In the genomic region with DNA sequence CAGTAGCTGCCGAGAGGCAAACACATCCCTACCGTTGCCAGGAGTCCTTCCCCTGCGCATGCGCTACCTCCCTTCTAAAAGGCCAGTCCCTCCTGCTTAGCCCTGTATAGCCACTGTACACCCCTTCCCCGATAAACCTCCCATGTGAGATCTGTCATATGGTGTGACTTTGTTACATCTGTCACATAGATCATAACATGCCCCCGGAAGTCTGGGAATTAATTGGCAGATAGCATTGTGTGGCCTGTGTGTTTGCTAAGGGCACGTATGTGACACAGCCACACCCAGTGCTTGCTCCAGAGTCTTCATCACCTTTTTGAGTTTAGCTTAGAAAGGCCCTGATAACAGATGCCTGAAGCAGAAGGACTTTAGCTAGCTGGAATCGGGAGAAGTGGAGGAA, we compare ENCODE assay signal across 26 mouse cellular contexts. TPM values are rescaled to one million over a fixed set of nuclear protein-coding genes. Genes with fewer than 3 reads are reported as not detected.
DNase-seq lines count a peak whose midpoint lies in the region; ATAC-seq and TF ChIP-seq lines count a peak whose summit lies in the region.
"Had no signal": no experiment of that assay in that cellular context is flagged by ENCODE, and none has a peak within 500 bp of the region (broad histone marks: within the 10 kb centered on the region; RNA-seq: fewer than 3 reads in every experiment).

No protein-coding gene starts in this region.

- WGBS in intestine, embryonic 15.5 days = 78% methylated on average over 8 of the region's 8 CpGs
- WGBS in intestine, embryonic 16.5 days = 79% methylated on average over 8 of the region's 8 CpGs
- 71% methylated on average over 8 of the region's 8 CpGs for WGBS in stomach, embryonic 14.5 days
- 58% methylated on average over 8 of the region's 8 CpGs for WGBS in stomach, postnatal 0 days
- WGBS in forebrain, embryonic 10.5 days = 91% methylated on average over 8 of the region's 8 CpGs

- DNase-seq in heart, adult 11 months = peak; percentile 81
- no peak for DNase-seq in heart, postnatal 14 days
- peak; percentile 58 for DNase-seq in stomach, postnatal 0 days (ENCODE audit: low spot score)
- no peak for DNase-seq in forebrain, embryonic 10.5 days (ENCODE audit: extremely low spot score, low spot score)
- no peak for DNase-seq in lung, postnatal 10 days
- DNase-seq: adrenal gland, adult 8-10 months; adrenal gland, postnatal 36 days; cerebellum, adult 11 months; cerebellum, adult 2 months; cerebellum, adult 9-11 months; cerebellum, postnatal 25 days; gastrocnemius, postnatal 10 days; gastrocnemius, postnatal 36 days had no signal

- TF ChIP-seq EP300 in stomach, postnatal 0 days (optimal IDR thresholded peaks at IDR 0.05) = no peak

- H3K27ac ChIP-seq in intestine, embryonic 15.5 days = no peak overlapping the region
- no peak overlapping the region for H3K27ac ChIP-seq in intestine, embryonic 16.5 days (ENCODE audit: low read length)
- H3K27ac ChIP-seq in stomach, embryonic 14.5 days (ENCODE audit: low read length) = no peak overlapping the region
- peak overlapping the region; percentile 53; the same call in 1 of the 2 replicates for H3K27ac ChIP-seq in stomach, postnatal 0 days (replicated peaks)
- no peak overlapping the region for H3K27ac ChIP-seq in forebrain, embryonic 10.5 days
- H3K27ac ChIP-seq: embryonic facial prominence, embryonic 12.5 days; embryonic facial prominence, embryonic 15.5 days; forebrain, embryonic 12.5 days; forebrain, embryonic 15.5 days; heart, embryonic 15.5 days; hindbrain, embryonic 12.5 days; hindbrain, postnatal 0 days had no signal

- intact Hi-C loops in heart, postnatal 14 days (cut with DNase I) = no loop called here

- H3K4me1 ChIP-seq in intestine, embryonic 15.5 days (replicated peaks) = no peaks in the 10 kb centered on the region
- H3K4me1 ChIP-seq in intestine, embryonic 16.5 days (ENCODE audit: control insufficient read depth, insufficient read depth, low read length) = no peaks in the 10 kb centered on the region
- no peaks in the 10 kb centered on the region for H3K4me1 ChIP-seq in stomach, embryonic 14.5 days (ENCODE audit: control insufficient read depth, insufficient read depth, low read length)
- no peaks in the 10 kb centered on the region for H3K4me1 ChIP-seq in stomach, postnatal 0 days (replicated peaks; ENCODE audit: control insufficient read depth, insufficient read depth)
- H3K4me1 ChIP-seq in forebrain, embryonic 10.5 days = no peaks in the 10 kb centered on the region
- H3K4me1 ChIP-seq: embryonic facial prominence, embryonic 12.5 days; embryonic facial prominence, embryonic 15.5 days; forebrain, embryonic 12.5 days; forebrain, embryonic 15.5 days; hindbrain, embryonic 12.5 days had no signal

- TF ChIP-seq CTCF in stomach, postnatal 0 days (IDR thresholded peaks at IDR 0.05; ENCODE audit: low read depth) = no peak

- H3K9me3 ChIP-seq in intestine, embryonic 15.5 days = no peaks in the 10 kb centered on the region
- H3K9me3 ChIP-seq in intestine, embryonic 16.5 days (ENCODE audit: control insufficient read depth, low read length) = no peaks in the 10 kb centered on the region
- no peaks in the 10 kb centered on the region for H3K9me3 ChIP-seq in stomach, embryonic 14.5 days (ENCODE audit: control insufficient read depth, low read depth, low read length)
- no peaks in the 10 kb centered on the region for H3K9me3 ChIP-seq in stomach, postnatal 0 days (ENCODE audit: control insufficient read depth, low read length)
- H3K9me3 ChIP-seq in forebrain, embryonic 10.5 days = no peaks in the 10 kb centered on the region
- H3K9me3 ChIP-seq: embryonic facial prominence, embryonic 12.5 days; embryonic facial prominence, embryonic 15.5 days; forebrain, embryonic 12.5 days; forebrain, embryonic 15.5 days; heart, embryonic 15.5 days; hindbrain, embryonic 12.5 days had no signal

- no peaks in the 10 kb centered on the region for H3K27me3 ChIP-seq in intestine, embryonic 15.5 days (replicated peaks)
- no peaks in the 10 kb centered on the region for H3K27me3 ChIP-seq in intestine, embryonic 16.5 days (replicated peaks; ENCODE audit: control insufficient read depth, insufficient read depth, low read length)
- H3K27me3 ChIP-seq in stomach, embryonic 14.5 days (ENCODE audit: control insufficient read depth, insufficient read depth, low read length) = no peaks in the 10 kb centered on the region
- no peaks in the 10 kb centered on the region for H3K27me3 ChIP-seq in stomach, postnatal 0 days (ENCODE audit: control insufficient read depth, insufficient read depth, low read length)
- H3K27me3 ChIP-seq in forebrain, embryonic 10.5 days (ENCODE audit: poor library complexity, severe bottlenecking) = no peaks in the 10 kb centered on the region
- H3K27me3 ChIP-seq: embryonic facial prominence, embryonic 12.5 days; embryonic facial prominence, embryonic 15.5 days; forebrain, embryonic 12.5 days; forebrain, embryonic 15.5 days; heart, embryonic 15.5 days; hindbrain, embryonic 12.5 days had no signal

- ATAC-seq in intestine, embryonic 15.5 days = peak; percentile 61
- ATAC-seq in intestine, embryonic 16.5 days = no peak; the same call in 1 of the 2 replicates
- peak; percentile 79 for ATAC-seq in stomach, embryonic 14.5 days (ENCODE audit: insufficient number of reproducible peaks, insufficient read depth, low FRiP score, low read depth)
- peak; percentile 88 for ATAC-seq in stomach, postnatal 0 days (ENCODE audit: low FRiP score, low TSS enrichment)
- ATAC-seq: activated CD4-positive, CD25-positive, alpha-beta regulatory T cell, adult 4 months; forebrain, embryonic 15.5 days; hindbrain, postnatal 0 days; inflammation-experienced regulatory T-cells, adult 6 months had no signal

- no peak overlapping the region for H3K4me3 ChIP-seq in intestine, embryonic 15.5 days (replicated peaks)
- no peak overlapping the region for H3K4me3 ChIP-seq in intestine, embryonic 16.5 days (ENCODE audit: low read length)
- no peak overlapping the region for H3K4me3 ChIP-seq in stomach, embryonic 14.5 days (ENCODE audit: low read depth, low read length)
- no peak overlapping the region for H3K4me3 ChIP-seq in stomach, postnatal 0 days (ENCODE audit: low read depth, low read length)
- no peak overlapping the region for H3K4me3 ChIP-seq in forebrain, embryonic 10.5 days
- H3K4me3 ChIP-seq: embryonic facial prominence, embryonic 12.5 days; embryonic facial prominence, embryonic 15.5 days; forebrain, embryonic 12.5 days; forebrain, embryonic 15.5 days; heart, embryonic 15.5 days; hindbrain, embryonic 12.5 days had no signal

- peaks cover 8% of the 10 kb centered on the region; the same call in 1 of the 2 replicates for H3K36me3 ChIP-seq in intestine, embryonic 15.5 days
- H3K36me3 ChIP-seq in intestine, embryonic 16.5 days (ENCODE audit: control insufficient read depth, insufficient read depth, low read length) = peaks cover 2% of the 10 kb centered on the region; the same call in 1 of the 2 replicates
- no peaks in the 10 kb centered on the region for H3K36me3 ChIP-seq in stomach, embryonic 14.5 days (ENCODE audit: control insufficient read depth, insufficient read depth, low read length)
- H3K36me3 ChIP-seq in stomach, postnatal 0 days (ENCODE audit: control insufficient read depth, insufficient read depth, low read length) = 0 out of 2 replicates have a peak, but pooled peaks cover 4% of the 10 kb centered on the region
- H3K36me3 ChIP-seq in forebrain, embryonic 10.5 days (replicated peaks) = peaks cover 37% of the 10 kb centered on the region
- H3K36me3 ChIP-seq: heart, embryonic 15.5 days had no signal

- no peak overlapping the region for H3K4me2 ChIP-seq in intestine, embryonic 15.5 days (replicated peaks)
- H3K4me2 ChIP-seq in intestine, embryonic 16.5 days (ENCODE audit: low read depth, low read length) = no peak overlapping the region
- H3K4me2 ChIP-seq in stomach, embryonic 14.5 days (replicated peaks; ENCODE audit: low read depth, low read length) = no peak overlapping the region
- no peak overlapping the region for H3K4me2 ChIP-seq in stomach, postnatal 0 days (replicated peaks; ENCODE audit: low read depth)
- H3K4me2 ChIP-seq: embryonic facial prominence, embryonic 12.5 days; embryonic facial prominence, embryonic 15.5 days; forebrain, embryonic 12.5 days; forebrain, embryonic 15.5 days; heart, embryonic 11.5 days; heart, embryonic 15.5 days; hindbrain, embryonic 12.5 days had no signal

- no peak overlapping the region for H3K9ac ChIP-seq in intestine, embryonic 15.5 days
- H3K9ac ChIP-seq in intestine, embryonic 16.5 days (ENCODE audit: low read depth, low read length) = no peak overlapping the region
- no peak overlapping the region for H3K9ac ChIP-seq in stomach, embryonic 14.5 days (replicated peaks; ENCODE audit: low read depth, low read length)
- no peak overlapping the region for H3K9ac ChIP-seq in stomach, postnatal 0 days (ENCODE audit: low read length)
- H3K9ac ChIP-seq: embryonic facial prominence, embryonic 12.5 days; embryonic facial prominence, embryonic 15.5 days; forebrain, embryonic 12.5 days; forebrain, embryonic 15.5 days; heart, embryonic 15.5 days; hindbrain, embryonic 12.5 days had no signal

RNA-seq across cellular contexts. Expression of a gene that starts 28.9 kb away (rescaled TPM):
- total RNA-seq in heart, postnatal 14 days (2021) = under 1 TPM; 0.36 to 0.59 TPM
- 7.1 and 7.3 TPM in 2 replicates for polyA plus RNA-seq in intestine, embryonic 15.5 days (2015; fragmentation: Nextera tagmentation; extraction: Ambion mirVana)
- polyA plus RNA-seq in intestine, embryonic 16.5 days (2015; fragmentation: Nextera tagmentation; extraction: Ambion mirVana) = 8.6 and 9.5 TPM in 2 replicates
- 1.5 and 1.6 TPM in 2 replicates for polyA plus RNA-seq in stomach, embryonic 14.5 days (2014; fragmentation: Nextera tagmentation; extraction: Ambion mirVana)
- 5.4 and 5.5 TPM in 2 replicates for polyA plus RNA-seq in stomach, postnatal 0 days (2015; fragmentation: Nextera tagmentation; extraction: Ambion mirVana)
- 0.12 and 0.26 TPM in 2 replicates for polyA plus RNA-seq in forebrain, embryonic 10.5 days (2016; fragmentation: Nextera tagmentation; extraction: Ambion mirVana)

RNA-seq across cellular contexts. Expression of a gene that starts 34.7 kb away (rescaled TPM):
- total RNA-seq in heart, postnatal 14 days (2021) = 10 to 100 TPM; 11.2 to 11.7 TPM
- polyA plus RNA-seq in intestine, embryonic 15.5 days (2015; fragmentation: Nextera tagmentation; extraction: Ambion mirVana) = 39.7 and 41.2 TPM in 2 replicates
- 43.0 and 45.9 TPM in 2 replicates for polyA plus RNA-seq in intestine, embryonic 16.5 days (2015; fragmentation: Nextera tagmentation; extraction: Ambion mirVana)
- 39.4 and 41.7 TPM in 2 replicates for polyA plus RNA-seq in stomach, embryonic 14.5 days (2014; fragmentation: Nextera tagmentation; extraction: Ambion mirVana)
- 27.4 and 29.4 TPM in 2 replicates for polyA plus RNA-seq in stomach, postnatal 0 days (2015; fragmentation: Nextera tagmentation; extraction: Ambion mirVana)
- 33.8 and 35.4 TPM in 2 replicates for polyA plus RNA-seq in forebrain, embryonic 10.5 days (2016; fragmentation: Nextera tagmentation; extraction: Ambion mirVana)

RNA-seq across cellular contexts. Expression of a gene that starts 59.2 kb away (rescaled TPM):
- total RNA-seq in heart, postnatal 14 days (2021) = 10 to 100 TPM; 70.1 to 76.6 TPM
- polyA plus RNA-seq in intestine, embryonic 15.5 days (2015; fragmentation: Nextera tagmentation; extraction: Ambion mirVana) = 62.6 and 74.2 TPM in 2 replicates
- 59.1 and 61.4 TPM in 2 replicates for polyA plus RNA-seq in intestine, embryonic 16.5 days (2015; fragmentation: Nextera tagmentation; extraction: Ambion mirVana)
- 69.0 and 71.4 TPM in 2 replicates for polyA plus RNA-seq in stomach, embryonic 14.5 days (2014; fragmentation: Nextera tagmentation; extraction: Ambion mirVana)
- 80.2 and 88.8 TPM in 2 replicates for polyA plus RNA-seq in stomach, postnatal 0 days (2015; fragmentation: Nextera tagmentation; extraction: Ambion mirVana)
- 27.0 and 28.6 TPM in 2 replicates for polyA plus RNA-seq in forebrain, embryonic 10.5 days (2016; fragmentation: Nextera tagmentation; extraction: Ambion mirVana)

Comparison
In these comparisons a context has a peak if more than half of its experiments do, and no peak if none do; other contexts are left out.
1. DNase-seq: peak in heart, adult 11 months (single experiment) and stomach, postnatal 0 days (single experiment); none in heart, postnatal 14 days (0 of 2), forebrain, embryonic 10.5 days (single experiment) and lung, postnatal 10 days (single experiment).